Comparison of ENCODE assay signal across 28 mouse cellular contexts in the genomic region with DNA sequence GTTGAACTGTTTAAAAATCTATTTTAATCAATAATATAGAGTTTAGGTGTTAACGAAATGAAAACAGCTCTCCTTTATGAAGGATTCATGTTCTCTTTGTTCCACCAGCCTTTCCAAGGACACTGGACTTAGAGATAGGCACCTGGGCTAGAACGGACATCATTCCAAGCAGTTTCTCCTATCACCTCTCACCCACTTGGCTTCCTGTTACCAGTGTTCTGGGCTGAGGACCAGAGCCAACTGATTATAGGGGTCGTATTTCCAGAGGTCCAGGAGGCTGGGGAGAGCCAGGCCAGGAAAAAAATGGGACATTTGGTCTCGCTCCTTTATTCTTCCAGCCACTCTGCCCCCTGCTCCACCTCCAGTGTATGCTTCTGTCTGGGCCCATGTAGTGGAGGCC. TPM values are rescaled to one million over a fixed set of nuclear protein-coding genes. Genes with fewer than 3 reads are reported as not detected.
DNase-seq lines count a peak whose midpoint lies in the region; ATAC-seq and TF ChIP-seq lines count a peak whose summit lies in the region.
"Had no signal": no experiment of that assay in that cellular context is flagged by ENCODE, and none has a peak within 500 bp of the region (broad histone marks: within the 10 kb centered on the region; RNA-seq: fewer than 3 reads in every experiment).

No protein-coding gene starts in this region.

- intact Hi-C loops in heart, postnatal 36 days (cut with DNase I) = no loop called here

- H3K4me2 ChIP-seq in heart, postnatal 0 days (ENCODE audit: low read depth, low read length) = no peak overlapping the region; the same call in 1 of the 2 replicates
- H3K4me2 ChIP-seq in stomach, postnatal 0 days (replicated peaks; ENCODE audit: low read depth) = no peak overlapping the region
- H3K4me2 ChIP-seq: embryonic facial prominence, embryonic 15.5 days; forebrain, embryonic 12.5 days; intestine, embryonic 15.5 days; limb, embryonic 13.5 days; lung, embryonic 14.5 days; neural tube, embryonic 15.5 days had no signal

- peak; percentile 89; the same call in 1 of the 2 replicates for TF ChIP-seq EP300 in heart, postnatal 0 days (IDR thresholded peaks at IDR 0.05; ENCODE audit: low read depth)
- TF ChIP-seq EP300 in stomach, postnatal 0 days (optimal IDR thresholded peaks at IDR 0.05) = no peak

- peak; percentile 92 for ATAC-seq in heart, postnatal 0 days (ENCODE audit: insufficient read depth, low read depth)
- no peak for ATAC-seq in stomach, postnatal 0 days (ENCODE audit: low FRiP score, low TSS enrichment)
- ATAC-seq: activated CD4-positive, CD25-positive, alpha-beta regulatory T cell, adult 4 months; hindbrain, postnatal 0 days; intestine, embryonic 15.5 days had no signal

- H3K4me3 ChIP-seq in heart, postnatal 0 days (ENCODE audit: low read depth, low read length) = no peak overlapping the region
- H3K4me3 ChIP-seq in stomach, postnatal 0 days (ENCODE audit: low read depth, low read length) = no peak overlapping the region
- H3K4me3 ChIP-seq: embryonic facial prominence, embryonic 10.5 days; embryonic facial prominence, embryonic 15.5 days; forebrain, embryonic 12.5 days; intestine, embryonic 15.5 days; layer of hippocampus, adult 2 months; limb, embryonic 13.5 days; neural tube, embryonic 15.5 days had no signal

- H3K4me1 ChIP-seq in heart, postnatal 0 days (ENCODE audit: control insufficient read depth, insufficient read depth) = peaks cover 29% of the 10 kb centered on the region
- H3K4me1 ChIP-seq in stomach, postnatal 0 days (replicated peaks; ENCODE audit: control insufficient read depth, insufficient read depth) = 0 out of 2 replicates have a peak, but pooled peaks cover 2% of the 10 kb centered on the region
- H3K4me1 ChIP-seq: embryonic facial prominence, embryonic 10.5 days; forebrain, embryonic 12.5 days; limb, embryonic 13.5 days; neural tube, embryonic 15.5 days had no signal

- H3K36me3 ChIP-seq in heart, postnatal 0 days (replicated peaks; ENCODE audit: control insufficient read depth, insufficient read depth, low read length) = no peaks in the 10 kb centered on the region
- H3K36me3 ChIP-seq in stomach, postnatal 0 days (ENCODE audit: control insufficient read depth, insufficient read depth, low read length) = no peaks in the 10 kb centered on the region
- H3K36me3 ChIP-seq: embryonic facial prominence, embryonic 10.5 days; embryonic facial prominence, embryonic 15.5 days; forebrain, embryonic 12.5 days; intestine, embryonic 15.5 days; limb, embryonic 13.5 days; neural tube, embryonic 15.5 days had no signal

- H3K9me3 ChIP-seq in heart, postnatal 0 days (replicated peaks; ENCODE audit: control insufficient read depth, low read length) = no peaks in the 10 kb centered on the region
- H3K9me3 ChIP-seq in stomach, postnatal 0 days (ENCODE audit: control insufficient read depth, low read length) = no peaks in the 10 kb centered on the region
- H3K9me3 ChIP-seq: embryonic facial prominence, embryonic 10.5 days; embryonic facial prominence, embryonic 15.5 days; forebrain, embryonic 12.5 days; intestine, embryonic 15.5 days; limb, embryonic 13.5 days; neural tube, embryonic 15.5 days had no signal

- peak overlapping the region; percentile 90 for H3K27ac ChIP-seq in heart, postnatal 0 days (ENCODE audit: low read depth)
- no peak overlapping the region for H3K27ac ChIP-seq in stomach, postnatal 0 days (replicated peaks)
- H3K27ac ChIP-seq: embryonic facial prominence, embryonic 10.5 days; embryonic facial prominence, embryonic 15.5 days; forebrain, embryonic 12.5 days; hindbrain, postnatal 0 days; intestine, embryonic 15.5 days; layer of hippocampus, adult 2 months; limb, embryonic 13.5 days; liver, embryonic 14.5 days; neural tube, embryonic 15.5 days had no signal

- no peaks in the 10 kb centered on the region for H3K27me3 ChIP-seq in heart, postnatal 0 days (ENCODE audit: control insufficient read depth, insufficient read depth, low read length)
- H3K27me3 ChIP-seq in stomach, postnatal 0 days (ENCODE audit: control insufficient read depth, insufficient read depth, low read length) = no peaks in the 10 kb centered on the region
- H3K27me3 ChIP-seq: embryonic facial prominence, embryonic 15.5 days; intestine, embryonic 15.5 days; limb, embryonic 13.5 days; neural tube, embryonic 15.5 days had no signal

- 0 out of 2 replicates have a peak overlapping the region, but pooled peaks have one; percentile 26 for H3K9ac ChIP-seq in heart, postnatal 0 days (replicated peaks; ENCODE audit: low read depth, low read length)
- H3K9ac ChIP-seq in stomach, postnatal 0 days (ENCODE audit: low read length) = no peak overlapping the region
- H3K9ac ChIP-seq: embryonic facial prominence, embryonic 15.5 days; forebrain, embryonic 12.5 days; intestine, embryonic 15.5 days; limb, embryonic 13.5 days; liver, embryonic 14.5 days; lung, embryonic 14.5 days; neural tube, embryonic 15.5 days had no signal

- TF ChIP-seq CTCF in heart, postnatal 0 days (IDR thresholded peaks at IDR 0.05; ENCODE audit: low read depth) = no peak
- TF ChIP-seq CTCF in stomach, postnatal 0 days (IDR thresholded peaks at IDR 0.05; ENCODE audit: low read depth) = no peak

- 16% methylated on average over 4 of the region's 4 CpGs for WGBS in heart, postnatal 0 days
- 66% methylated on average over 4 of the region's 4 CpGs for WGBS in stomach, postnatal 0 days

- peak; percentile 92 for DNase-seq in heart, adult 11 months
- no peak for DNase-seq in heart, postnatal 36 days
- DNase-seq in testis, postnatal 14 days (ENCODE audit: low spot score) = peak; percentile 16
- DNase-seq in testis, postnatal 10 days (ENCODE audit: low spot score) = no peak
- peak; percentile 86 for DNase-seq in heart, postnatal 0 days (ENCODE audit: low spot score)
- DNase-seq in stomach, postnatal 0 days (ENCODE audit: low spot score) = no peak
- DNase-seq in left cerebral cortex, adult 18-20 months (ENCODE audit: low spot score in 2 of 2) = no peak
- DNase-seq: adrenal gland, adult 2 months; adrenal gland, postnatal 36 days; cerebellum, adult 2 months; cerebellum, postnatal 14 days; gastrocnemius, postnatal 10 days; kidney, adult 2 months; lung, embryonic 14.5 days; lung, postnatal 14 days; midbrain, embryonic 14.5 days; retina, postnatal 1 day; right cerebral cortex, postnatal 14 days had no signal

RNA-seq across cellular contexts. Expression of a gene that starts 8.4 kb away (rescaled TPM):
- 100 to 1,000 TPM; 468 to 507 TPM for total RNA-seq in heart, postnatal 36 days (2021)
- total RNA-seq in heart, postnatal 0 days (2014; rRNA removed; ENCODE audit: low replicate concordance) = 348 and 401 TPM in 2 replicates
- polyA plus RNA-seq in heart, postnatal 0 days (2015; fragmentation: Nextera tagmentation; extraction: Ambion mirVana) = 197 and 202 TPM in 2 replicates
- 29.4 and 37.1 TPM in 2 replicates for polyA plus RNA-seq in stomach, postnatal 0 days (2015; fragmentation: Nextera tagmentation; extraction: Ambion mirVana)
- 100 to 1,000 TPM; 114 to 126 TPM for total RNA-seq in left cerebral cortex, adult 18-20 months (2021)

RNA-seq across cellular contexts. Expression of a gene that starts 15.2 kb away (rescaled TPM):
- total RNA-seq in heart, postnatal 36 days (2021) = 10 to 100 TPM; 26.8 to 28.7 TPM
- 43.7 and 49.0 TPM in 2 replicates for total RNA-seq in heart, postnatal 0 days (2014; rRNA removed; ENCODE audit: low replicate concordance)
- 42.9 and 43.3 TPM in 2 replicates for polyA plus RNA-seq in heart, postnatal 0 days (2015; fragmentation: Nextera tagmentation; extraction: Ambion mirVana)
- 36.1 and 40.0 TPM in 2 replicates for polyA plus RNA-seq in stomach, postnatal 0 days (2015; fragmentation: Nextera tagmentation; extraction: Ambion mirVana)
- 10 to 100 TPM; 27.5 to 31.2 TPM for total RNA-seq in left cerebral cortex, adult 18-20 months (2021)

Comparison
In these comparisons a context has a peak if more than half of its experiments do, and no peak if none do; other contexts are left out.
1. DNase-seq: peak in heart, adult 11 months (single experiment), testis, postnatal 14 days (single experiment) and heart, postnatal 0 days (single experiment); none in heart, postnatal 36 days (0 of 2), testis, postnatal 10 days (single experiment), stomach, postnatal 0 days (single experiment) and left cerebral cortex, adult 18-20 months (0 of 2).